Mouse (Mus musculus): Measurements from ENCODE around the gene Trove2. TPM values are rescaled to one million over a fixed set of nuclear protein-coding genes. Genes with fewer than 3 reads are reported as not detected.
A peak's percentile ranks its signal among the peaks of the same experiment; 100 is the strongest.

The Trove2 gene
- total and polyA plus RNA-seq, 2 experiments: 0.24 to 3.3 TPM

DNA sequence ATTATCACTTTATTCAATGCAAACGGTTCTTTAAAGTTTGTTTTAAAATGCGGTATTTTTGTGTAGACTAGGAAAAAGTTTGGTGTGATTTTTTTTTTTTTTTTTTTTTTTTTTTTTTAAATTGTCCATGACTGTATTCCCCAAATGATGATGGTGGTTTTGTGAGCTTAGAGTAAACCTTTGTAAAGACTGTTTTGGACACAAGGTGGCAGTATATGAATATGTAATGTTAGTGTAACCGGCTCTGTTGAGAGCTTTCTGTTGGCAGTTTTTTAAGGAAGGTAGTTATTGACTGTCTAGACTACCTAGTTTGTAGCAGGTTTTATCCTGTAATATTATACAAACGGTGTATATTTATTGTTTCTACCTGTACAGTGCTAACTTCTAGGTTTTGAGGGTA is 26.7 kb upstream of the Trove2 start:
- 26% methylated on average over 4 of the region's 4 CpGs for WGBS
- Histone ChIP-seq H3K27me3 (ENCODE audit: control insufficient read depth, insufficient read depth, low read length) (no peaks in the 10 kb centered on the region), H3K9ac (ENCODE audit: low read depth, low read length) (no peak overlapping the region), H3K4me3 (ENCODE audit: insufficient read depth, low read depth, low read length) (no peak overlapping the region), H3K79me2 (ENCODE audit: control insufficient read depth, insufficient read depth, low read length) (no peaks in the 10 kb centered on the region), H3K4me1 (ENCODE audit: control insufficient read depth, insufficient read depth, low read length) (no peaks in the 10 kb centered on the region), H3K27ac (replicated peaks; ENCODE audit: insufficient read depth, low read depth, low read length) (no peak overlapping the region), H3K36me3 (ENCODE audit: control insufficient read depth, insufficient read depth, low read length) (peaks cover 12% of the 10 kb centered on the region)
- 0 out of 2 replicates have a peak, but pooled peaks have one; percentile 18 for TF ChIP-seq CTCF (IDR thresholded peaks at IDR 0.05; ENCODE audit: low read depth, low read length)
- no peak for TF ChIP-seq POLR2A (IDR thresholded peaks at IDR 0.05; ENCODE audit: extremely low read depth, insufficient read depth, low read length)
- peak; percentile 58 for DNase-seq (ENCODE audit: extremely low read depth, low read depth, low spot score)

DNA sequence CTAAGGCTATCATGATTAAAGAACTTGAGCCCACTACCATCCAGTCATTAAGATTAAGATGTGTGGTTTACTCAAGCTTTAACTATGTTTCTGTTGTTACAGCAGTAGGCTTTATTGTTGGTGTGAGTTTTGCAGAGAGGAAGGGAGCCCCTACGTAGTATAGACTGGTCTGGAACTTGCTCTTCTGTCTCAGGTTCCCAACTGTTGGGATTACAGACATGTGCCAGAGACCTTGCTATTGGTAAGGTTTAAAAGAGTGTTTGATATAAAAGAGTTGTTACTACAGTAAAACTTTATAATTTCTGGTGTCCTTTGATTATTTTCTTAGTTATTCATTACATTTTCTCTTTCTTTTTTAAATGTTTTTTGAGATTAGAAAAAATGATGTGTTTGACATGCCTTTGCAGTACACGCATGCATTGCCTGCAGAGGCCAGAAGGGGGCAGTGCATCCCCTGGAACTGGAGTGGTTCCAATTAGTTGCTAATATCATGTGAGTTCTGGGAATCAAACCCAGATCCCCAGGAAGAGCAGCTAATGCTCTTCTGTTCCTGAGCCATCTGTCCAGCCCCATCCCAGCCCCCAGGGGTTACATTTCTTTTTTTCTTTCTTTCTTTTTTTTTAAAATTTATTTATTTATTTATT is 11.8 kb upstream of the Trove2 start:
- Histone ChIP-seq H3K36me3 (ENCODE audit: control insufficient read depth, insufficient read depth, low read length) (peaks cover 4% of the 10 kb centered on the region), H3K4me1 (ENCODE audit: control insufficient read depth, insufficient read depth, low read length) (no peaks in the 10 kb centered on the region), H3K79me2 (ENCODE audit: control insufficient read depth, insufficient read depth, low read length) (no peaks in the 10 kb centered on the region), H3K9ac (ENCODE audit: low read depth, low read length) (no peak overlapping the region), H3K4me3 (ENCODE audit: insufficient read depth, low read depth, low read length) (no peak overlapping the region), H3K27ac (replicated peaks; ENCODE audit: insufficient read depth, low read depth, low read length) (no peak overlapping the region), H3K27me3 (ENCODE audit: control insufficient read depth, insufficient read depth, low read length) (no peaks in the 10 kb centered on the region)
- WGBS: 89% methylated on average over 2 of the region's 2 CpGs
- peak; percentile 19 for DNase-seq (ENCODE audit: extremely low read depth, low read depth, low spot score)
- TF ChIP-seq POLR2A (IDR thresholded peaks at IDR 0.05; ENCODE audit: extremely low read depth, insufficient read depth, low read length): no peak
- TF ChIP-seq CTCF (IDR thresholded peaks at IDR 0.05; ENCODE audit: low read depth, low read length): peak; percentile 89

- peak overlapping the region; percentile 91 for H3K4me3 ChIP-seq (ENCODE audit: insufficient read depth, low read depth, low read length)
- TF ChIP-seq CTCF (IDR thresholded peaks at IDR 0.05; ENCODE audit: low read depth, low read length) (no peak), POLR2A (IDR thresholded peaks at IDR 0.05; ENCODE audit: extremely low read depth, insufficient read depth, low read length) (no peak)
- H3K27ac ChIP-seq (replicated peaks; ENCODE audit: insufficient read depth, low read depth, low read length): peak overlapping the region; percentile 40; the same call in 1 of the 2 replicates
- H3K9ac ChIP-seq (ENCODE audit: low read depth, low read length): peak overlapping the region; percentile 88
- peak; percentile 24 for DNase-seq (ENCODE audit: extremely low read depth, low read depth, low spot score)
- H3K4me1 ChIP-seq (ENCODE audit: control insufficient read depth, insufficient read depth, low read length): no peaks in the 10 kb centered on the region; the same call in 1 of the 2 replicates
- no peaks in the 10 kb centered on the region for H3K27me3 ChIP-seq (ENCODE audit: control insufficient read depth, insufficient read depth, low read length)
- peaks cover 4% of the 10 kb centered on the region; the same call in 1 of the 2 replicates for H3K79me2 ChIP-seq (ENCODE audit: control insufficient read depth, insufficient read depth, low read length)
- under 1% methylated on average over 39 of the region's 39 CpGs for WGBS
- no peaks in the 10 kb centered on the region for H3K36me3 ChIP-seq (ENCODE audit: control insufficient read depth, insufficient read depth, low read length)
Measured at GRCm38 (mm10) chr1:143777558-143778218, 820 bp upstream of the Trove2 start.

GRCm38 (mm10) chr1:143773909-143774308 is 3.0 kb downstream of the Trove2 start:
- WGBS: 81% methylated on average over 6 of the region's 6 CpGs

GRCm38 (mm10) chr1:143773082-143773481 is 3.8 kb downstream of the Trove2 start:
- Histone ChIP-seq H3K9ac (ENCODE audit: low read depth, low read length) (no peak overlapping the region), H3K4me1 (ENCODE audit: control insufficient read depth, insufficient read depth, low read length) (no peaks in the 10 kb centered on the region), H3K4me3 (ENCODE audit: insufficient read depth, low read depth, low read length) (no peak overlapping the region), H3K27ac (replicated peaks; ENCODE audit: insufficient read depth, low read depth, low read length) (no peak overlapping the region), H3K79me2 (ENCODE audit: control insufficient read depth, insufficient read depth, low read length) (peaks cover 4% of the 10 kb centered on the region; the same call in 1 of the 2 replicates), H3K36me3 (ENCODE audit: control insufficient read depth, insufficient read depth, low read length) (no peaks in the 10 kb centered on the region), H3K27me3 (ENCODE audit: control insufficient read depth, insufficient read depth, low read length) (no peaks in the 10 kb centered on the region)
- TF ChIP-seq POLR2A (IDR thresholded peaks at IDR 0.05; ENCODE audit: extremely low read depth, insufficient read depth, low read length) (no peak), CTCF (IDR thresholded peaks at IDR 0.05; ENCODE audit: low read depth, low read length) (no peak)
- 65% methylated on average over 7 of the region's 7 CpGs for WGBS
- DNase-seq (ENCODE audit: extremely low read depth, low read depth, low spot score): no peak

More at GRCm38 (mm10) chr1:143773909-143774308, 3.0 kb downstream of the Trove2 start:
- H3K9ac ChIP-seq (ENCODE audit: low read depth, low read length): no peak overlapping the region
- no peaks in the 10 kb centered on the region; the same call in 1 of the 2 replicates for H3K4me1 ChIP-seq (ENCODE audit: control insufficient read depth, insufficient read depth, low read length)
- no peak overlapping the region for H3K27ac ChIP-seq (replicated peaks; ENCODE audit: insufficient read depth, low read depth, low read length)
- no peak overlapping the region for H3K4me3 ChIP-seq (ENCODE audit: insufficient read depth, low read depth, low read length)
- no peak for DNase-seq (ENCODE audit: extremely low read depth, low read depth, low spot score)
- H3K79me2 ChIP-seq (ENCODE audit: control insufficient read depth, insufficient read depth, low read length): peaks cover 4% of the 10 kb centered on the region; the same call in 1 of the 2 replicates
- no peaks in the 10 kb centered on the region for H3K27me3 ChIP-seq (ENCODE audit: control insufficient read depth, insufficient read depth, low read length)
- no peak for TF ChIP-seq CTCF (IDR thresholded peaks at IDR 0.05; ENCODE audit: low read depth, low read length)
- no peak for TF ChIP-seq POLR2A (IDR thresholded peaks at IDR 0.05; ENCODE audit: extremely low read depth, insufficient read depth, low read length)
- H3K36me3 ChIP-seq (ENCODE audit: control insufficient read depth, insufficient read depth, low read length): no peaks in the 10 kb centered on the region

Data from liver, adult 2 months (tissue).